Mouse (Mus musculus) MEL (cell line): ENCODE data around the gene Dock3. TPM values are rescaled to one million over a fixed set of nuclear protein-coding genes. Genes with fewer than 3 reads are reported as not detected.

Experiments
- DNase-seq: peaks from one replicate; pipeline ENCODE4 v3.0.0; 2011; ENCODE audit warnings: low read depth, low spot score
- H3K27ac ChIP-seq: 2 replicates; pipeline ENCODE4 v1.5.1; 2012; ENCODE audit warnings: low read depth, mild to moderate bottlenecking, control low read depth, low read length, moderate library complexity; ENCODE audit not compliant: control insufficient read depth
- H3K27me3 ChIP-seq, 2 experiments: fragments of 150-350 bp in 1 of 2; sonication (generic) in 1 of 2; 2 replicates each; pipeline ENCODE4 v1.6.1; 2012; ENCODE audit warnings: low read length in 2 of 2, mild to moderate bottlenecking in 2 of 2, improper control_type of control experiment in 1 of 2, moderate library complexity in 1 of 2; ENCODE audit not compliant: insufficient read depth in 2 of 2, control insufficient read depth in 1 of 2
- H3K36me3 ChIP-seq, 2 experiments: 2 replicates each; pipeline ENCODE4 v1.6.1; 2012 to 2014; ENCODE audit warnings: low read length in 2 of 2, improper control_type of control experiment in 1 of 2, inconsistent platforms in 1 of 2, mild to moderate bottlenecking in 1 of 2; ENCODE audit not compliant: insufficient read depth in 2 of 2, control insufficient read depth in 1 of 2
- H3K4me1 ChIP-seq, 2 experiments: fragments of 150-350 bp in 1 of 2; sonication (generic) in 1 of 2; 2 replicates each; pipeline ENCODE4 v1.6.1; 2012; ENCODE audit warnings: low read length in 2 of 2, improper control_type of control experiment in 1 of 2, mild to moderate bottlenecking in 1 of 2; ENCODE audit not compliant: insufficient read depth in 2 of 2, control insufficient read depth in 1 of 2
- H3K4me3 ChIP-seq, 2 experiments: fragments of 150-350 bp in 1 of 2; sonication (generic) in 1 of 2; 2 replicates each; pipeline ENCODE4 v1.5.1; 2012; ENCODE audit warnings: low read depth in 2 of 2, low read length in 2 of 2, mild to moderate bottlenecking in 2 of 2, moderate library complexity in 2 of 2, control low read depth in 1 of 2, improper control_type of control experiment in 1 of 2; ENCODE audit not compliant: control insufficient read depth in 1 of 2, insufficient read depth in 1 of 2
- H3K79me2 ChIP-seq: 2 replicates; pipeline ENCODE4 v1.6.1; 2012; ENCODE audit warnings: mild to moderate bottlenecking, low read length, moderate library complexity; ENCODE audit not compliant: control insufficient read depth, poor library complexity, insufficient read depth
- H3K9ac ChIP-seq: 2 replicates; pipeline ENCODE4 v1.6.1; 2012; ENCODE audit warnings: low read depth, mild to moderate bottlenecking, control low read depth, low read length, moderate library complexity; ENCODE audit not compliant: control insufficient read depth, poor library complexity, severe bottlenecking
- H3K9me3 ChIP-seq: fragments of 150-350 bp; sonication (generic); replicated peaks from 2 replicates; pipeline ENCODE4 v1.6.1; 2012; ENCODE audit warnings: mild to moderate bottlenecking, low read length, improper control_type of control experiment, moderate library complexity; ENCODE audit not compliant: insufficient read depth
- BHLHE40 ChIP-seq: IDR thresholded peaks from 2 replicates; pipeline ENCODE4 v1.6.1; 2012; ENCODE audit warnings: low read depth, mild to moderate bottlenecking, inconsistent platforms, low read length, improper control_type of control experiment, borderline replicate concordance
- CHD1 ChIP-seq: IDR thresholded peaks from 2 replicates; pipeline ENCODE4 v1.6.1; 2012; ENCODE audit warnings: low read depth, mild to moderate bottlenecking, inconsistent platforms, low read length, improper control_type of control experiment
- ELF1 ChIP-seq: IDR thresholded peaks from 2 replicates; pipeline ENCODE4 v1.6.1; 2014; ENCODE audit warnings: low read depth, mild to moderate bottlenecking, inconsistent platforms, low read length, improper control_type of control experiment, moderate library complexity
- EP300 ChIP-seq, 2 experiments: IDR thresholded peaks; 2 replicates each; pipeline ENCODE4 v1.6.1; 2011; ENCODE audit warnings: improper control_type of control experiment in 2 of 2, low read length in 2 of 2, low read depth in 1 of 2, mild to moderate bottlenecking in 1 of 2
- ETS1 ChIP-seq: IDR thresholded peaks from 2 replicates; pipeline ENCODE4 v1.6.1; 2012; ENCODE audit warnings: low read depth, mild to moderate bottlenecking, inconsistent platforms, low read length, improper control_type of control experiment, moderate library complexity
- GABPA ChIP-seq: IDR thresholded peaks from 2 replicates; pipeline ENCODE4 v1.6.1; 2012; ENCODE audit warnings: low read depth, mild to moderate bottlenecking, inconsistent platforms, low read length, improper control_type of control experiment, moderate library complexity
- GATA1 ChIP-seq: IDR thresholded peaks from 2 replicates; pipeline ENCODE4 v1.6.1; 2011; ENCODE audit warnings: low read depth, low read length, improper control_type of control experiment
- HCFC1 ChIP-seq: IDR thresholded peaks from 2 replicates; pipeline ENCODE4 v1.6.1; 2012; ENCODE audit warnings: low read depth, mild to moderate bottlenecking, inconsistent platforms, low read length, improper control_type of control experiment, moderate library complexity
- KAT2A ChIP-seq: conservative IDR thresholded peaks from 2 replicates; pipeline ENCODE4 v1.6.1; 2012; ENCODE audit warnings: low read depth, low read length, improper control_type of control experiment, inconsistent platforms
- MAFK ChIP-seq: IDR thresholded peaks from 2 replicates; pipeline ENCODE4 v1.6.1; 2011; ENCODE audit warnings: low read depth, mild to moderate bottlenecking, low read length, improper control_type of control experiment, borderline replicate concordance
- MAX ChIP-seq: IDR thresholded peaks from 2 replicates; pipeline ENCODE4 v1.6.1; 2011; ENCODE audit warnings: low read length, improper control_type of control experiment
- MAZ ChIP-seq: IDR thresholded peaks from 2 replicates; pipeline ENCODE4 v1.6.1; 2012; ENCODE audit warnings: low read depth, mild to moderate bottlenecking, inconsistent platforms, low read length, improper control_type of control experiment
- MXI1 ChIP-seq: IDR thresholded peaks from 2 replicates; pipeline ENCODE4 v1.6.1; 2011; ENCODE audit warnings: mild to moderate bottlenecking, low read depth, low read length, improper control_type of control experiment
- MYB ChIP-seq: IDR thresholded peaks from 2 replicates; pipeline ENCODE4 v1.6.1; 2011; ENCODE audit warnings: mild to moderate bottlenecking, low read depth, low read length, improper control_type of control experiment
- POLR2A ChIP-seq, 2 experiments: IDR thresholded peaks; 2 replicates each; pipeline ENCODE4 v1.6.1; 2011 to 2012; ENCODE audit warnings: low read length in 2 of 2, mild to moderate bottlenecking in 2 of 2, control low read depth in 1 of 2, improper control_type of control experiment in 1 of 2, low read depth in 1 of 2, moderate library complexity in 1 of 2; ENCODE audit not compliant: control insufficient read depth in 1 of 2, insufficient read depth in 1 of 2, poor library complexity in 1 of 2
- POLR2AphosphoS5 ChIP-seq: IDR thresholded peaks from 2 replicates; pipeline ENCODE4 v1.6.1; 2012; ENCODE audit warnings: low read depth, borderline replicate concordance, mild to moderate bottlenecking, inconsistent platforms, low read length, moderate library complexity, mixed read lengths
- RCOR1 ChIP-seq: IDR thresholded peaks from 2 replicates; pipeline ENCODE4 v1.6.1; 2012; ENCODE audit warnings: low read depth, mild to moderate bottlenecking, inconsistent platforms, low read length, improper control_type of control experiment
- SIN3A ChIP-seq: IDR thresholded peaks from 2 replicates; pipeline ENCODE4 v1.6.1; 2012; ENCODE audit warnings: low read length, improper control_type of control experiment, inconsistent platforms
- TAL1 ChIP-seq: IDR thresholded peaks from 2 replicates; pipeline ENCODE4 v1.6.1; 2012; ENCODE audit warnings: mild to moderate bottlenecking, inconsistent platforms, low read length, moderate library complexity, mixed read lengths
- TCF12 ChIP-seq: IDR thresholded peaks from 2 replicates; pipeline ENCODE4 v1.6.1; 2014; ENCODE audit warnings: low read depth, mild to moderate bottlenecking, inconsistent platforms, low read length, improper control_type of control experiment, moderate library complexity
- UBTF ChIP-seq: IDR thresholded peaks from 2 replicates; pipeline ENCODE4 v1.6.1; 2012; ENCODE audit warnings: low read depth, mild to moderate bottlenecking, inconsistent platforms, low read length, improper control_type of control experiment, moderate library complexity, borderline replicate concordance; ENCODE audit not compliant: insufficient read depth
- USF1 ChIP-seq: IDR thresholded peaks from 2 replicates; pipeline ENCODE4 v1.6.1; 2014; ENCODE audit warnings: low read depth, mild to moderate bottlenecking, inconsistent platforms, low read length, improper control_type of control experiment, moderate library complexity
- ZKSCAN1 ChIP-seq: IDR thresholded peaks from 2 replicates; pipeline ENCODE4 v1.6.1; 2012; ENCODE audit warnings: low read depth, mild to moderate bottlenecking, inconsistent platforms, low read length, improper control_type of control experiment, moderate library complexity
- polyA plus RNA-seq, 2 experiments: library from polyadenylated mRNA; stranded (reverse) in 1 of 2; unstranded in 1 of 2; fragments of >175 nt in 1 of 2; fragments of >200 nt in 1 of 2; gene quantifications; 2 replicates each; pipeline versions ENCODE4 v1.2.1 to v1.2.4; 2012; ENCODE audit warnings: low replicate concordance in 2 of 2, low read depth in 1 of 2; ENCODE audit not compliant: insufficient read length in 2 of 2, insufficient read depth in 1 of 2, missing spikeins in 1 of 2
- total RNA-seq: library from RNA; depleted of rRNA; stranded (reverse); fragments of 300-350 nt; gene quantifications from 2 replicates; pipeline ENCODE4 v1.2.3, GENCODE M21; 2012

Dock3 gene
- total and polyA plus RNA-seq, 3 experiments = 0.03 to 0.08 TPM; not detected in 1

GRCm38 (mm10) chr9:107273184-107273583, 41.5 kb upstream of the Dock3 start:
- H3K27me3 ChIP-seq = no peaks in the 10 kb centered on the region
- peaks cover 25 to 48% of the 10 kb centered on the region in 2 experiments for H3K4me1 ChIP-seq
- no peak overlapping the region for H3K4me3 ChIP-seq
- no peaks in the 10 kb centered on the region for H3K9me3 ChIP-seq
- peaks cover 0 to 32% of the 10 kb centered on the region in 2 experiments; a peak in 2 of 4 replicates for H3K36me3 ChIP-seq
- TF ChIP-seq TCF12 = no peak
- no peak for TF ChIP-seq ELF1
- no peak for TF ChIP-seq MAFK
- no peak for TF ChIP-seq CHD1
- no peak for TF ChIP-seq MAX
- no peak for TF ChIP-seq POLR2AphosphoS5
- no peak for TF ChIP-seq HCFC1
- TF ChIP-seq UBTF = no peak
- TF ChIP-seq BHLHE40 = no peak
- TF ChIP-seq TAL1 = no peak
- no peak for TF ChIP-seq MYB
- TF ChIP-seq ZKSCAN1 = no peak
- TF ChIP-seq GABPA = no peak
- TF ChIP-seq GATA1 = no peak
- no peak for TF ChIP-seq ETS1
- no peak for TF ChIP-seq POLR2A (IDR thresholded peaks at IDR 0.05; ENCODE audit: control insufficient read depth in 1 of 2, insufficient read depth in 1 of 2, low read depth in 1 of 2, low read length in 2 of 2, poor library complexity in 1 of 2)
- no peak for TF ChIP-seq USF1
- TF ChIP-seq MAZ = no peak
- no peak for TF ChIP-seq KAT2A
- H3K27ac ChIP-seq = no peak overlapping the region
- no peak for DNase-seq
- no peaks in the 10 kb centered on the region for H3K79me2 ChIP-seq
- H3K9ac ChIP-seq = no peak overlapping the region

GRCm38 (mm10) chr9:107272284-107272683, 40.6 kb upstream of the Dock3 start:
- Histone ChIP-seq H3K36me3 (peaks cover 0 to 39% of the 10 kb centered on the region in 2 experiments; a peak in 2 of 4 replicates), H3K9ac (no peak overlapping the region), H3K9me3 (no peaks in the 10 kb centered on the region), H3K27ac (0 out of 2 replicates have a peak overlapping the region, but pooled peaks have one; percentile 10)
- TF ChIP-seq RCOR1 (peak; percentile 65; the same call in 1 of the 2 replicates), MXI1 (no peak), TCF12 (peak; percentile 78), SIN3A (peak; percentile 31; the same call in 1 of the 2 replicates), UBTF (no peak), EP300 (IDR thresholded peaks at IDR 0.05; ENCODE audit: low read depth in 1 of 2, low read length in 2 of 2) (peak; percentile 67 to 68; a peak in 3 of 4 replicates), GATA1 (peak; percentile 80), MYB (no peak), TAL1 (peak; percentile 94)
- TF ChIP-seq, all 39 proteins: peak for 6
- Histone ChIP-seq H3K79me2 (no peaks in the 10 kb centered on the region), H3K27me3 (no peaks in the 10 kb centered on the region), H3K4me3 (no peak overlapping the region), H3K4me1 (peaks cover 33 to 52% of the 10 kb centered on the region in 2 experiments)
- DNase-seq = peak; percentile 67
